Mouse (Mus musculus): ENCODE measurements around the gene Vps4a. TPM values are rescaled to one million over a fixed set of nuclear protein-coding genes. Genes with fewer than 3 reads are reported as not detected.

Vps4a gene
- polyA plus RNA-seq, 1 experiment from 2014 or later, result 56.9 TPM

- no peak within 1 kb of the TSS for H3K4me2 ChIP-seq (ENCODE audit: low read depth, low read length)
- 45% methylated on average over 17 of the region's 17 CpGs for WGBS
- no peak within 1 kb of the TSS for H3K27ac ChIP-seq (ENCODE audit: low read length)
Observed at GRCm38 (mm10) chr8:107065511-107066496, 34.8 kb downstream of the Vps4a start, which contains the start of gene Tmed6. Gene Tmed6 (minus strand): TSS chr8:107065644.

GRCm38 (mm10) chr8:107073706-107074105, 42.7 kb downstream of the Vps4a start:
- Histone ChIP-seq H3K4me1 (ENCODE audit: control insufficient read depth, insufficient read depth, low read length) (no peaks in the 10 kb centered on the region), H3K9ac (ENCODE audit: low read depth, low read length) (no peak overlapping the region), H3K36me3 (ENCODE audit: control insufficient read depth, insufficient read depth, low read length) (peaks cover 11% of the 10 kb centered on the region), H3K27ac (ENCODE audit: low read length) (no peak overlapping the region), H3K27me3 (replicated peaks; ENCODE audit: control insufficient read depth, insufficient read depth, low read length) (no peaks in the 10 kb centered on the region), H3K9me3 (ENCODE audit: control insufficient read depth, low read length) (no peaks in the 10 kb centered on the region), H3K4me2 (ENCODE audit: low read depth, low read length) (no peak overlapping the region), H3K4me3 (ENCODE audit: low read length) (no peak overlapping the region)
- ATAC-seq, result no peak
- 87% methylated on average over 4 of the region's 4 CpGs for WGBS

More at GRCm38 (mm10) chr8:107065511-107066496, 34.8 kb downstream of the Vps4a start, which contains the start of gene Tmed6:
- no peaks in the 10 kb centered on the region for H3K36me3 ChIP-seq (ENCODE audit: control insufficient read depth, insufficient read depth, low read length)
- H3K27me3 ChIP-seq (replicated peaks; ENCODE audit: control insufficient read depth, insufficient read depth, low read length), result no peaks in the 10 kb centered on the region
- H3K4me3 ChIP-seq (ENCODE audit: low read length), result no peak within 1 kb of the TSS
- no peaks in the 10 kb centered on the region for H3K4me1 ChIP-seq (ENCODE audit: control insufficient read depth, insufficient read depth, low read length)
- no peak within 1 kb of the TSS for H3K9ac ChIP-seq (ENCODE audit: low read depth, low read length)
- peak; percentile 89 for ATAC-seq
- no peaks in the 10 kb centered on the region for H3K9me3 ChIP-seq (ENCODE audit: control insufficient read depth, low read length)

GRCm38 (mm10) chr8:107074128-107074527, 43.1 kb downstream of the Vps4a start:
- peaks cover 11% of the 10 kb centered on the region for H3K36me3 ChIP-seq (ENCODE audit: control insufficient read depth, insufficient read depth, low read length)
- no peaks in the 10 kb centered on the region for H3K27me3 ChIP-seq (replicated peaks; ENCODE audit: control insufficient read depth, insufficient read depth, low read length)
- H3K9me3 ChIP-seq (ENCODE audit: control insufficient read depth, low read length), result no peaks in the 10 kb centered on the region
- H3K9ac ChIP-seq (ENCODE audit: low read depth, low read length), result no peak overlapping the region
- no peak overlapping the region for H3K4me2 ChIP-seq (ENCODE audit: low read depth, low read length)
- H3K4me3 ChIP-seq (ENCODE audit: low read length), result no peak overlapping the region
- 68% methylated on average over 1 of the region's 1 CpGs for WGBS
- ATAC-seq, result no peak
- no peak overlapping the region for H3K27ac ChIP-seq (ENCODE audit: low read length)
- H3K4me1 ChIP-seq (ENCODE audit: control insufficient read depth, insufficient read depth, low read length), result no peaks in the 10 kb centered on the region

GRCm38 (mm10) chr8:107076239-107076888, 45.3 kb downstream of the Vps4a start:
- Histone ChIP-seq H3K27ac (ENCODE audit: low read length) (no peak overlapping the region), H3K4me3 (ENCODE audit: low read length) (no peak overlapping the region), H3K9me3 (ENCODE audit: control insufficient read depth, low read length) (no peaks in the 10 kb centered on the region), H3K4me2 (ENCODE audit: low read depth, low read length) (no peak overlapping the region), H3K9ac (ENCODE audit: low read depth, low read length) (no peak overlapping the region), H3K27me3 (replicated peaks; ENCODE audit: control insufficient read depth, insufficient read depth, low read length) (no peaks in the 10 kb centered on the region), H3K36me3 (ENCODE audit: control insufficient read depth, insufficient read depth, low read length) (peaks cover 18% of the 10 kb centered on the region), H3K4me1 (ENCODE audit: control insufficient read depth, insufficient read depth, low read length) (no peaks in the 10 kb centered on the region)
- WGBS, result 81% methylated on average over 7 of the region's 7 CpGs
- peak; percentile 40; the same call in 1 of the 2 replicates for ATAC-seq

- Histone ChIP-seq H3K27me3 (replicated peaks; ENCODE audit: control insufficient read depth, insufficient read depth, low read length) (no peaks in the 10 kb centered on the region), H3K4me3 (ENCODE audit: low read length) (no peak overlapping the region), H3K4me2 (ENCODE audit: low read depth, low read length) (no peak overlapping the region), H3K4me1 (ENCODE audit: control insufficient read depth, insufficient read depth, low read length) (no peaks in the 10 kb centered on the region), H3K36me3 (ENCODE audit: control insufficient read depth, insufficient read depth, low read length) (peaks cover 24% of the 10 kb centered on the region), H3K9me3 (ENCODE audit: control insufficient read depth, low read length) (no peaks in the 10 kb centered on the region), H3K9ac (ENCODE audit: low read depth, low read length) (no peak overlapping the region), H3K27ac (ENCODE audit: low read length) (no peak overlapping the region)
- no peak for ATAC-seq
- WGBS, result 95% methylated on average over 17 of the region's 17 CpGs
Observed at GRCm38 (mm10) chr8:107085358-107085757, 54.3 kb downstream of the Vps4a start.

- Histone ChIP-seq H3K9me3 (ENCODE audit: control insufficient read depth, low read length) (no peaks in the 10 kb centered on the region), H3K27ac (ENCODE audit: low read length) (no peak overlapping the region), H3K4me2 (ENCODE audit: low read depth, low read length) (no peak overlapping the region), H3K4me3 (ENCODE audit: low read length) (no peak overlapping the region), H3K27me3 (replicated peaks; ENCODE audit: control insufficient read depth, insufficient read depth, low read length) (no peaks in the 10 kb centered on the region), H3K4me1 (ENCODE audit: control insufficient read depth, insufficient read depth, low read length) (no peaks in the 10 kb centered on the region), H3K36me3 (ENCODE audit: control insufficient read depth, insufficient read depth, low read length) (peaks cover 20% of the 10 kb centered on the region), H3K9ac (ENCODE audit: low read depth, low read length) (no peak overlapping the region)
- WGBS, result 97% methylated on average over 5 of the region's 5 CpGs
- no peak for ATAC-seq
Observed at GRCm38 (mm10) chr8:107086018-107086417, 55.0 kb downstream of the Vps4a start.

GRCm38 (mm10) chr8:107088526-107089063, 57.6 kb downstream of the Vps4a start:
- no peak overlapping the region for H3K4me2 ChIP-seq (ENCODE audit: low read depth, low read length)
- H3K27ac ChIP-seq (ENCODE audit: low read length), result no peak overlapping the region
- H3K27me3 ChIP-seq (replicated peaks; ENCODE audit: control insufficient read depth, insufficient read depth, low read length), result no peaks in the 10 kb centered on the region
- H3K9me3 ChIP-seq (ENCODE audit: control insufficient read depth, low read length), result no peaks in the 10 kb centered on the region
- ATAC-seq, result no peak
- no peak overlapping the region for H3K9ac ChIP-seq (ENCODE audit: low read depth, low read length)
- no peaks in the 10 kb centered on the region for H3K4me1 ChIP-seq (ENCODE audit: control insufficient read depth, insufficient read depth, low read length)
- peaks cover 12% of the 10 kb centered on the region for H3K36me3 ChIP-seq (ENCODE audit: control insufficient read depth, insufficient read depth, low read length)
- no peak overlapping the region for H3K4me3 ChIP-seq (ENCODE audit: low read length)
- 96% methylated on average over 5 of the region's 5 CpGs for WGBS

- 95% methylated on average over 7 of the region's 7 CpGs for WGBS
- Histone ChIP-seq H3K9me3 (ENCODE audit: control insufficient read depth, low read length) (no peaks in the 10 kb centered on the region), H3K4me1 (ENCODE audit: control insufficient read depth, insufficient read depth, low read length) (peaks cover 13% of the 10 kb centered on the region; the same call in 1 of the 2 replicates), H3K27me3 (replicated peaks; ENCODE audit: control insufficient read depth, insufficient read depth, low read length) (no peaks in the 10 kb centered on the region), H3K9ac (ENCODE audit: low read depth, low read length) (no peak overlapping the region), H3K4me2 (ENCODE audit: low read depth, low read length) (no peak overlapping the region), H3K4me3 (ENCODE audit: low read length) (no peak overlapping the region), H3K36me3 (ENCODE audit: control insufficient read depth, insufficient read depth, low read length) (peaks cover 7% of the 10 kb centered on the region), H3K27ac (ENCODE audit: low read length) (no peak overlapping the region)
- no peak for ATAC-seq
Observed at GRCm38 (mm10) chr8:107090531-107090930, 59.5 kb downstream of the Vps4a start.

All from intestine, embryonic 16.5 days (tissue).